Mouse (Mus musculus) C2C12 (cell line): ENCODE measurements around the gene Stmn1.

Experiments used
- CEBPB ChIP-seq: IDR thresholded peaks from one replicate; pipeline ENCODE4 v1.6.1; 2011; ENCODE audit warnings: low read depth, mild to moderate bottlenecking, control low read depth, moderate library complexity
- CTCF ChIP-seq: IDR thresholded peaks from one replicate; pipeline ENCODE4 v1.5.1; 2011; ENCODE audit not compliant: control insufficient read depth, insufficient read depth, insufficient read length
- FOSL1 ChIP-seq: IDR thresholded peaks from one replicate; pipeline ENCODE4 v1.8.0; 2011; ENCODE audit warnings: mild to moderate bottlenecking, low read length; ENCODE audit not compliant: poor library complexity, insufficient read depth, severe bottlenecking

DNA sequence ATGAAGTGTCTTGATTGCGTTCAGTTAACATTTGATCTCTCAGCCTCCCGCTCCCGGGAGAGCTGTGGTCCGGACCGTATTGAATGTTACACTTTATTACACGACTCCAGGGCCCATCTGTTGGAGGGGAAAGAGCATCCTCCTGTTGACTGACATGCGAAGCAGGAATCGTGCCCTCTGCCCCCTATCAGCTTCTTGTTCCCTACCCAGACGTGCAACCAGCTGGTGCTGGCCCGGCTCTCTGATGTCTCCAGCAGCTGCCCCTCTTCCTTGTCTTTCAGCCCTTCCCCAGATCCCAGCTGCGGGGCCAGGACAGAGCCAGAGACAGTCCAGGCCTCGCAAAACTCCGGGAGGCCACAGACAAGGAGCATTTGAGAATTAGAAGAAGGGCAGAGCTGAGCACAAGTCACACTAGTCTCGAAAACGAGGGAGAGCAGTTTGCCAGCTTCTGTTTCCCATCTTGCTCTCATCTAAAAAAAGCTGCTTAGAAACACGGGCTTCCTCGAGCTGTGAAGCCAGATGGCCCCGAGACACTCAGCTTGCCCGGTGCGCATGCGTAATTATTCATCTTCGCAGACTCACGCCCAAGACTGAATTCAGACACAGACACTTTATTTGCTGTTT, 37.6 kb upstream of the Stmn1 start:
- TF ChIP-seq CTCF (no peak), CEBPB (no peak), FOSL1 (no peak)
